Mouse (Mus musculus) hindbrain, embryonic 11.5 days (tissue): Measurements from ENCODE around the gene Dhx37. TPM values are rescaled to one million over a fixed set of nuclear protein-coding genes. Genes with fewer than 3 reads are reported as not detected.

Experiments
- ATAC-seq: fragments of 200-750 bp; cut with Nextera tagmentation; 2 replicates; pipeline ENCODE4 v1.8.0; 2017; ENCODE audit warnings: mild to moderate bottlenecking, moderate TSS enrichment, moderate library complexity; ENCODE audit not compliant: low FRiP score
- DNase-seq: peaks from one replicate; pipeline ENCODE4 v3.0.0-alpha.2; 2015; ENCODE audit warnings: low spot score
- H3K27ac ChIP-seq: fragments of 300-500 bp; sonication (generic); 2 replicates; pipeline ENCODE4 v1.5.1; 2014; ENCODE audit warnings: mild to moderate bottlenecking, low read depth, low read length
- H3K27me3 ChIP-seq: fragments of 300-500 bp; sonication (generic); 2 replicates; pipeline ENCODE4 v1.6.1; 2014; ENCODE audit warnings: mild to moderate bottlenecking, low read length, moderate library complexity, mixed read lengths; ENCODE audit not compliant: control insufficient read depth, insufficient read depth
- H3K36me3 ChIP-seq: fragments of 300-500 bp; sonication (generic); 2 replicates; pipeline ENCODE4 v1.6.1; 2014; ENCODE audit warnings: mild to moderate bottlenecking, low read length, moderate library complexity, mixed read lengths; ENCODE audit not compliant: control insufficient read depth, insufficient read depth
- H3K4me1 ChIP-seq: fragments of 300-500 bp; sonication (generic); replicated peaks from 2 replicates; pipeline ENCODE4 v1.6.1; 2014; ENCODE audit warnings: low read length, mixed read lengths; ENCODE audit not compliant: control insufficient read depth, insufficient read depth
- H3K4me2 ChIP-seq: fragments of 300-500 bp; sonication (generic); replicated peaks from 2 replicates; pipeline ENCODE4 v1.6.1; 2014; ENCODE audit warnings: mild to moderate bottlenecking, low read depth, low read length
- H3K4me3 ChIP-seq: fragments of 300-500 bp; sonication (generic); 2 replicates; pipeline ENCODE4 v1.5.1; 2014; ENCODE audit warnings: low read depth, low read length
- H3K9ac ChIP-seq: fragments of 300-500 bp; sonication (generic); 2 replicates; pipeline ENCODE4 v1.6.1; 2014; ENCODE audit warnings: low read depth, low read length
- H3K9me3 ChIP-seq: fragments of 300-500 bp; sonication (generic); 2 replicates; pipeline ENCODE4 v1.6.1; 2016; ENCODE audit warnings: low read length; ENCODE audit not compliant: control insufficient read depth
- WGBS: fragments of 180-500 bp; shearing (Covaris S2); extraction: QIAGEN DNeasy Blood & Tissue Kit; methylation state at CpG from one replicate; pipeline ENCODE4 v1.1.7; 2014; 5-methylcytosine and 5-hydroxymethylcytosine counted together
- polyA plus RNA-seq: library from polyadenylated mRNA; unstranded; fragments of >200 nt; fragmentation: Nextera tagmentation; extraction: Ambion mirVana; gene quantifications from 2 replicates; pipeline ENCODE4 v1.2.1, GENCODE M21; 2014

The Dhx37 gene
- polyA plus RNA-seq, 1 experiment from 2014 or later: 10.4 TPM

- H3K4me2 ChIP-seq: no peak overlapping the region
- no peaks in the 10 kb centered on the region for H3K36me3 ChIP-seq
- H3K9me3 ChIP-seq: no peaks in the 10 kb centered on the region
- no peak for ATAC-seq
- H3K27ac ChIP-seq: no peak overlapping the region
- no peak overlapping the region for H3K4me3 ChIP-seq
- no peak for DNase-seq
- H3K27me3 ChIP-seq: no peaks in the 10 kb centered on the region
- H3K4me1 ChIP-seq: no peaks in the 10 kb centered on the region
- H3K9ac ChIP-seq: no peak overlapping the region
- WGBS: 55% methylated on average over 10 of the region's 10 CpGs
Measured at GRCm38 (mm10) chr5:125461868-125462445, 28.0 kb upstream of the Dhx37 start.

GRCm38 (mm10) chr5:125460574-125460973 lies 26.7 kb upstream of the Dhx37 start:
- H3K9me3 ChIP-seq: no peaks in the 10 kb centered on the region
- no peaks in the 10 kb centered on the region for H3K27me3 ChIP-seq
- no peak overlapping the region for H3K27ac ChIP-seq
- no peak for ATAC-seq
- DNase-seq: no peak
- H3K4me2 ChIP-seq: no peak overlapping the region
- 80% methylated on average over 3 of the region's 3 CpGs for whole genome bisulfite sequencing
- no peak overlapping the region for H3K9ac ChIP-seq
- H3K4me1 ChIP-seq: no peaks in the 10 kb centered on the region
- no peak overlapping the region for H3K4me3 ChIP-seq
- no peaks in the 10 kb centered on the region for H3K36me3 ChIP-seq

- no peak overlapping the region for H3K27ac ChIP-seq
- no peaks in the 10 kb centered on the region; the same call in 1 of the 2 replicates for H3K36me3 ChIP-seq
- H3K9me3 ChIP-seq: no peaks in the 10 kb centered on the region
- ATAC-seq: no peak
- no peak overlapping the region for H3K9ac ChIP-seq
- no peak overlapping the region for H3K4me2 ChIP-seq
- WGBS: 90% methylated on average over 6 of the region's 6 CpGs
- DNase-seq: no peak
- H3K4me1 ChIP-seq: no peaks in the 10 kb centered on the region
- no peaks in the 10 kb centered on the region for H3K27me3 ChIP-seq
- H3K4me3 ChIP-seq: no peak overlapping the region
Measured at GRCm38 (mm10) chr5:125457538-125457937, 23.6 kb upstream of the Dhx37 start.

GRCm38 (mm10) chr5:125456100-125456499 lies 22.2 kb upstream of the Dhx37 start:
- no peak overlapping the region for H3K9ac ChIP-seq
- ATAC-seq: no peak

GRCm38 (mm10) chr5:125452573-125452972 lies 18.7 kb upstream of the Dhx37 start:
- H3K4me1 ChIP-seq: no peaks in the 10 kb centered on the region
- H3K27me3 ChIP-seq: no peaks in the 10 kb centered on the region
- DNase-seq (no peak), ATAC-seq (no peak)
- no peaks in the 10 kb centered on the region; the same call in 1 of the 2 replicates for H3K36me3 ChIP-seq
- no peak overlapping the region for H3K9ac ChIP-seq
- H3K27ac ChIP-seq: no peak overlapping the region
- no peak overlapping the region for H3K4me2 ChIP-seq
- H3K9me3 ChIP-seq: no peaks in the 10 kb centered on the region
- WGBS: 92% methylated on average over 9 of the region's 9 CpGs
- H3K4me3 ChIP-seq: no peak overlapping the region

More at GRCm38 (mm10) chr5:125456100-125456499, 22.2 kb upstream of the Dhx37 start:
- Histone ChIP-seq H3K27ac (no peak overlapping the region), H3K36me3 (no peaks in the 10 kb centered on the region; the same call in 1 of the 2 replicates), H3K4me1 (no peaks in the 10 kb centered on the region), H3K4me2 (no peak overlapping the region), H3K27me3 (no peaks in the 10 kb centered on the region), H3K9me3 (no peaks in the 10 kb centered on the region), H3K4me3 (no peak overlapping the region)
- DNase-seq: no peak
- 92% methylated on average over 6 of the region's 6 CpGs for WGBS

- ATAC-seq: no peak
- Histone ChIP-seq H3K36me3 (no peaks in the 10 kb centered on the region; the same call in 1 of the 2 replicates), H3K27me3 (no peaks in the 10 kb centered on the region), H3K4me2 (no peak overlapping the region), H3K27ac (no peak overlapping the region), H3K4me3 (no peak overlapping the region), H3K9ac (no peak overlapping the region), H3K4me1 (no peaks in the 10 kb centered on the region), H3K9me3 (no peaks in the 10 kb centered on the region)
- DNase-seq: no peak
- 80% methylated on average over 5 of the region's 5 CpGs for WGBS
Measured at GRCm38 (mm10) chr5:125449306-125449705, 15.4 kb upstream of the Dhx37 start.

- DNase-seq (no peak), ATAC-seq (no peak)
- Histone ChIP-seq H3K9me3 (no peaks in the 10 kb centered on the region), H3K9ac (no peak overlapping the region), H3K4me2 (no peak overlapping the region), H3K27ac (no peak overlapping the region), H3K4me1 (no peaks in the 10 kb centered on the region), H3K36me3 (no peaks in the 10 kb centered on the region; the same call in 1 of the 2 replicates), H3K27me3 (no peaks in the 10 kb centered on the region), H3K4me3 (no peak overlapping the region)
- 96% methylated on average over 4 of the region's 4 CpGs for WGBS
Measured at GRCm38 (mm10) chr5:125448631-125449030, 14.7 kb upstream of the Dhx37 start.

- H3K36me3 ChIP-seq: no peaks in the 10 kb centered on the region; the same call in 1 of the 2 replicates
Measured at GRCm38 (mm10) chr5:125448026-125448425, 14.1 kb upstream of the Dhx37 start.

GRCm38 (mm10) chr5:125446344-125446743 lies 12.4 kb upstream of the Dhx37 start:
- no peaks in the 10 kb centered on the region for H3K36me3 ChIP-seq
- no peaks in the 10 kb centered on the region for H3K9me3 ChIP-seq
- ATAC-seq: no peak
- no peak overlapping the region for H3K9ac ChIP-seq
- no peak overlapping the region for H3K27ac ChIP-seq
- 77% methylated on average over 7 of the region's 7 CpGs for WGBS
- no peak overlapping the region for H3K4me3 ChIP-seq
- no peaks in the 10 kb centered on the region for H3K27me3 ChIP-seq
- no peak overlapping the region for H3K4me2 ChIP-seq
- no peak for DNase-seq
- peaks cover 4% of the 10 kb centered on the region; the same call in 1 of the 2 replicates for H3K4me1 ChIP-seq

More at GRCm38 (mm10) chr5:125448026-125448425, 14.1 kb upstream of the Dhx37 start:
- no peak for DNase-seq
- H3K27ac ChIP-seq: no peak overlapping the region
- no peak overlapping the region for H3K9ac ChIP-seq
- no peak for ATAC-seq
- WGBS: 86% methylated on average over 3 of the region's 3 CpGs
- H3K4me1 ChIP-seq: no peaks in the 10 kb centered on the region
- no peak overlapping the region for H3K4me2 ChIP-seq
- H3K27me3 ChIP-seq: no peaks in the 10 kb centered on the region
- H3K4me3 ChIP-seq: no peak overlapping the region
- no peaks in the 10 kb centered on the region for H3K9me3 ChIP-seq
